Mouse (Mus musculus): ENCODE results near the gene Sun5.

DNA sequence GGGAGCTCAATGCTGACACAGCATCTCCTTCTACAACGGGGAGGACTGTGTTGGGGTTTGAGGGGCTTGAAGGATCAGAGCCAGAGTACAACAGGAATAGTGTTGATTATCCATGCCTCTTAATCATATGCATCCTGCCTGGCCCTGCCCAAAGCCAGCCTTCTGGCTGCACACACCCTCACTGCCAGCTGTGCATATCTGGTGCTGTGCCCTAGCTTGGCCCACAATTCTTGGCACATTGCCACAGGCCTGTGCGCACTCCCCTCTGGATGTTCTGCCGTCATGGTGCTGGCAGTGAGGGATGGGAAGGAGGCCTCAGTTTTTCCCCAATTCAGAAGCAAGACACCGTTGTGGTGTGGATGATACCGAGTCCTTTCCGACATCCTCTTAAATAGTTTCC, 46.3 kb downstream of the Sun5 start:
- TF ChIP-seq CTCF (IDR thresholded peaks at IDR 0.05; ENCODE audit: low read depth): no peak
- no peak for TF ChIP-seq EP300 (IDR thresholded peaks at IDR 0.05; ENCODE audit: low read depth)

Data from heart, postnatal 0 days (tissue).